Mouse (Mus musculus): ENCODE measurements around the gene Gm10282. TPM values are rescaled to one million over a fixed set of nuclear protein-coding genes. Genes with fewer than 3 reads are reported as not detected.

The Gm10282 gene
- polyA plus RNA-seq, 1 experiment from 2014 or later, result 14.3 TPM

GRCm38 (mm10) chr8:72306913-72307312, 1.9 kb upstream of the Gm10282 start:
- Histone ChIP-seq H3K9ac (no peak overlapping the region), H3K27ac (replicated peaks) (no peak overlapping the region), H3K27me3 (no peaks in the 10 kb centered on the region), H3K4me3 (no peak overlapping the region), H3K4me2 (no peak overlapping the region), H3K9me3 (no peaks in the 10 kb centered on the region), H3K4me1 (replicated peaks) (peaks cover 10% of the 10 kb centered on the region), H3K36me3 (no peaks in the 10 kb centered on the region)
- 93% methylated on average over 5 of the region's 5 CpGs for WGBS
- no peak for ATAC-seq (ENCODE audit: low read depth)

- peaks cover 4% of the 10 kb centered on the region; the same call in 1 of the 2 replicates for H3K4me1 ChIP-seq (replicated peaks)
- H3K9ac ChIP-seq, result no peak overlapping the region
- H3K27ac ChIP-seq (replicated peaks), result no peak overlapping the region
- no peak for ATAC-seq (ENCODE audit: low read depth)
- H3K4me2 ChIP-seq, result no peak overlapping the region
- no peak overlapping the region for H3K4me3 ChIP-seq
- no peaks in the 10 kb centered on the region for H3K27me3 ChIP-seq
- H3K9me3 ChIP-seq, result no peaks in the 10 kb centered on the region
- H3K36me3 ChIP-seq, result no peaks in the 10 kb centered on the region
- 73% methylated on average over 8 of the region's 8 CpGs for WGBS
Observed at GRCm38 (mm10) chr8:72303633-72304032, 1.4 kb downstream of the Gm10282 start.

DNA sequence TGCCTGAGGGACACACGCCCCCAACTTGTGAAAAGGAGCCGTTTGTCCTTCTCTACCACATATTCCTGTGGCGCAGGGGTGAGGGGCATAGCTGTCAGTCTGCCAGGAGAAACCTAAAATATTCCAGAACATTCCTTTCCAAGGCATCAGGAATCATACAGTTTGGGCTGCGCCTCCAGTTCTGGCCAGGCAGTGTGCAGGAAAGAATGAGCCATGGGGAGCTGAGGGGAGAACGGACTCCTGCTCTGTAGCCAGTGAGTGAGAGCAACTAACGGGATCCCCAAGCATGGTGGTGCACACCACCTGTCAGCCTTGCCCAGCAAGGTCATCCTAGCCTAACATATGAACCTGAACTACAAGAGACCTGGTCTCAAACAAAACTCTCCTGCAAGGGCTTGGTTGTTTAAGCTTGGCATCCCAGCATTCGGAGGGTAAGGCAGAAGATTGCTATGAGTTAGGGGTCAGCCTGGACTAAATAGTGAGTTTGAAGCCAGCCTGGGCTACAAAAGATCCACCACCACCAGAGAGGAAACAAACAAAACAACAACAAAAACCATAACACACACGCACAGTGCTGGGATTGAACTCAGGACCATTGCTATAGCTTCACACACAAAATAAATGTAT, 2.0 kb downstream of the Gm10282 start:
- 68% methylated on average over 8 of the region's 8 CpGs for whole genome bisulfite sequencing
- Histone ChIP-seq H3K36me3 (no peaks in the 10 kb centered on the region), H3K4me1 (replicated peaks) (peaks cover 1% of the 10 kb centered on the region; the same call in 1 of the 2 replicates), H3K27ac (replicated peaks) (no peak overlapping the region), H3K4me2 (no peak overlapping the region), H3K27me3 (no peaks in the 10 kb centered on the region), H3K9me3 (no peaks in the 10 kb centered on the region), H3K4me3 (no peak overlapping the region), H3K9ac (no peak overlapping the region)
- ATAC-seq (ENCODE audit: low read depth), result no peak

DNA sequence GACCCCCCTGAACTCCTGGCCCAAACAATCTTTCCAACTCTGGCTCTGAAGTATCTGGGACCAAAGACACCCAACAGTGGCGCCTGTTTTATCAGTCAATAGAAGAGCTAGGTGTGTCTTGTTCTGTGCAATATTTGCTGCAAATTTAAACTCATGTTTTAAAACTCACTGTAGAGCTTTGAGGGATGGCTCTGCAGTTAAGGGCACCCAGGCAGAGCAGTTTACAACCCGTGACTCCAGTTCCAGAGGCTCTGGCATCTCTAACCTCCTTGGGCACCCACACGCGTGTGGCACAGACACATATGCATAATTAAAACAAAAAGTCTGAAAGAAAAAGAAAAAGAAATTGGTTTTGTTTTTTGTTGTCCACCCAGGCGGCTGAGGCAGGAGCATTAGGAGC, 3.6 kb downstream of the Gm10282 start:
- Histone ChIP-seq H3K27me3 (no peaks in the 10 kb centered on the region), H3K4me2 (no peak overlapping the region), H3K27ac (replicated peaks) (no peak overlapping the region), H3K4me3 (no peak overlapping the region), H3K9me3 (no peaks in the 10 kb centered on the region), H3K9ac (no peak overlapping the region), H3K36me3 (no peaks in the 10 kb centered on the region), H3K4me1 (replicated peaks) (no peaks in the 10 kb centered on the region)
- 81% methylated on average over 5 of the region's 5 CpGs for WGBS
- ATAC-seq (ENCODE audit: low read depth), result no peak

DNA sequence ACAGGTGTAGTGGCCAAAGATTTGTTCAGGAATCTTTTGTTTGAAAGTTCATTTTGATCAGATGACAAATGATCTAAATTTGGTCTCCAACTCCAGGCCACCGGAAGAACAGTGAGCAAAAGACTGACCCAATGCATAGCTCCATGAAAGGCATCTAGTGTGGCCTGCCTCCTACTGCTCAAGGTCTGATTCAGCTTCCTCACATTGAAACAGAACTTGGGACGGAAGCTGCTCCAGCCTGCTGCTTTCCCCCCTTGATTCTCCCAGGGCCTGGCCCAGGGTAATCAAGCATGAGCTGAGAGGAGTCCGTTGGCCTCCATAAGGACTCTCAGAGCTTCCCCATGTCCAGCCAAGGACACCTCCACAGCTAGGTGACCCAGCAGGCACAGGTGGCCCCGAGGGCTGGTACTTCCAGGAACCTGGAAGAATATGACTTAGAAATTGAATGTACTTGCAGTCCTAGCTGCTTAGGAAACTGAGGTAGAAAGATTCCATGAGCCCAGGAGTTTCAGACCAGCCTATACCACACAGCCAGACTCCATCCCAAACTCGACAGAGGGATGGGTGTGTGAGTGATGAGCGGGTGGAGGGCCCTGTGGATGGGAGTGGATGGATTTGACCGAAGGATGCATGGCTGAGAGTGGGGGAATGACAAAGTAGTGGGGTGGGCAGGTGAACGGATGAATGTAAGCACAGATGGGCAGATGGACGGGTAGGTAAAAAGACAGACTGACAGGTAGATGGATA, 4.2 kb downstream of the Gm10282 start:
- 79% methylated on average over 9 of the region's 9 CpGs for WGBS
- no peak overlapping the region for H3K9ac ChIP-seq
- H3K9me3 ChIP-seq, result no peaks in the 10 kb centered on the region
- no peak overlapping the region for H3K4me3 ChIP-seq
- H3K4me1 ChIP-seq (replicated peaks), result no peaks in the 10 kb centered on the region; the same call in 1 of the 2 replicates
- H3K4me2 ChIP-seq, result no peak overlapping the region
- no peak overlapping the region for H3K27ac ChIP-seq (replicated peaks)
- no peaks in the 10 kb centered on the region for H3K36me3 ChIP-seq
- no peak for ATAC-seq (ENCODE audit: low read depth)
- H3K27me3 ChIP-seq, result no peaks in the 10 kb centered on the region

DNA sequence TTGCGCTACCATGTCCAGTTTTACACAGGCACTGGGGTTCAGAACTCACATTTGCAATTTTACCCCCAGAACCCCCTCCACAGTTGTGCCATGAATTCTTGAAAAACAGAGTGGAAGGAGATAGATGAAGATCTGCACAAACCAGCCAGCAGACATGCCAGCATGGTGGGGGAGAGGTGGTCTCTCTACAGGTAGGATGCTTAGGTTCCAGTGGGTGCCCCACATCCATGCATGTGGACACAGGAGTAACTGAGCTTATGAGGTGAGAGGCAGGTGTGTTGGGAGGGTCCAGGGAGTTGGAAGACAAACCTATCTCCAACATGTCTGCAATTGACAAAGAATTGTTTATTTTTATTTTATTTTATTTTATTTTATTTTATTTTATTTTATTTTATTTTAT, 6.1 kb downstream of the Gm10282 start:
- 76% methylated on average over 1 of the region's 1 CpGs for WGBS
- Histone ChIP-seq H3K36me3 (no peaks in the 10 kb centered on the region), H3K4me2 (no peak overlapping the region), H3K4me1 (replicated peaks) (no peaks in the 10 kb centered on the region; the same call in 1 of the 2 replicates), H3K9ac (no peak overlapping the region), H3K4me3 (no peak overlapping the region), H3K27ac (replicated peaks) (no peak overlapping the region), H3K9me3 (no peaks in the 10 kb centered on the region), H3K27me3 (no peaks in the 10 kb centered on the region)
- ATAC-seq (ENCODE audit: low read depth), result no peak

DNA sequence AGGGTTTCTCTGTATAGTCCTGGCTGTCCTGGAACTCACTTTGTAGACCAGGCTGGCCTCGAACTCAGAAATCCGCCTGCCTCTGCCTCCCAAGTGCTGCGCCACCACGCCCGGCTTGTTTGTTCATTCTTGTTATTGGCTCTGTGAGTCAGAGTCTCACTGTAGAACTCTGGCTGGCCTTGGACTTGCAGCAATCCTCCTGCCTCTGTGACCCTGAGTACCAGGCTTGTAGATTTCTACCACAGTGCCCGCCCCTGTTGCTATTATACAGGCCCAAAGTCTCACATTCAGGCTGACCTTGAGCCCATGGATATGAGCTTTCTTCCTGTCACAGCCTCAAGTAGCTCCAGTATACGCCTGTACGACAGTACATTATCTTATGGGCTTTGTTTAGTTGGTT, 8.5 kb downstream of the Gm10282 start:
- no peak for ATAC-seq (ENCODE audit: low read depth)
- Histone ChIP-seq H3K27ac (replicated peaks) (no peak overlapping the region), H3K27me3 (no peaks in the 10 kb centered on the region), H3K4me2 (no peak overlapping the region), H3K36me3 (no peaks in the 10 kb centered on the region), H3K9ac (no peak overlapping the region), H3K9me3 (no peaks in the 10 kb centered on the region), H3K4me1 (replicated peaks) (no peaks in the 10 kb centered on the region; the same call in 1 of the 2 replicates), H3K4me3 (no peak overlapping the region)
- 91% methylated on average over 8 of the region's 8 CpGs for WGBS

DNA sequence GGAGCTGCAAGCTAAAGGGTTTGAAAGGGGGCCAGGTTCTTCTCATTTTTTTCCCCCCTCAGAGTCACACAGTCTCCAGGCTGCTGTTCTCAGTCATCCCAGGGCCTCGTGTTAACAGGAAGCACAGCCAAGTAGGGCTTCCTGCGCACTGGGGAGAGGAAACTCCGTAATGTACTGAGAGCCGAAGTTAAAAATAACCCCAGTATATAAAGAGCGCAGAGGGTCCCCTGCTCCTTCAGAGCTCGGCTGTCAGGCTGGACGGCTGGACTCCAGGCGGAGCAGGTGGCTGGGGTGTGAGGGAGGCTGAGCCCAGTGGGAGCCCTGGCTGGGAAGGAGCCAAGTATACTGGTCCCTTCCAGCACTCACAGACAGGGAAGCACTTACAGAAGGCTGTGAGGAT, 9.4 kb downstream of the Gm10282 start:
- H3K27ac ChIP-seq (replicated peaks), result peak overlapping the region; percentile 54
- no peaks in the 10 kb centered on the region for H3K9me3 ChIP-seq
- H3K4me3 ChIP-seq, result no peak overlapping the region
- no peaks in the 10 kb centered on the region; the same call in 1 of the 2 replicates for H3K4me1 ChIP-seq (replicated peaks)
- no peak overlapping the region for H3K9ac ChIP-seq
- no peaks in the 10 kb centered on the region for H3K36me3 ChIP-seq
- H3K4me2 ChIP-seq, result no peak overlapping the region
- WGBS, result 51% methylated on average over 8 of the region's 8 CpGs
- H3K27me3 ChIP-seq, result no peaks in the 10 kb centered on the region
- ATAC-seq (ENCODE audit: low read depth), result peak; percentile 63; the same call in 1 of the 2 replicates

DNA sequence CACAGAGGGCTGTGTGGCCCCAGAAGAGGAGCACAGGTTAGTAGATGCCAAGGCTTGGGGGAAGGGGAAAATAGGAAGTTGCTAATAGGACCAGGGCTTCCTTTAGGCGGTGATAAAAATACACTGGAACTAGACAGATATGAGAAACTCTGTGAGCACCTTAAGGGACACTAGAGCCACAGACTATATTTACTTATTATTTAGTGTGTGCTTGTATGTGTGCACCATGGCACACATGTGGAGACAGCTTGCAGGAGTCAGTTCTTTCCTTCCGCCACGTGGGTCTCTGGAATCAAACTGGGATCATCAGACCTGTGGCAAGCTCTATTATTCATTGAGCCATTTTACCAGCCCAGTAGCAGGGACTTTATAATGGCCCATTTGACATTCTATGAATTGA, 9.9 kb downstream of the Gm10282 start:
- WGBS, result 78% methylated on average over 3 of the region's 3 CpGs
- no peaks in the 10 kb centered on the region for H3K9me3 ChIP-seq
- no peaks in the 10 kb centered on the region for H3K36me3 ChIP-seq
- no peaks in the 10 kb centered on the region; the same call in 1 of the 2 replicates for H3K4me1 ChIP-seq (replicated peaks)
- H3K27ac ChIP-seq (replicated peaks), result peak overlapping the region; percentile 54
- H3K9ac ChIP-seq, result no peak overlapping the region
- H3K4me2 ChIP-seq, result no peak overlapping the region
- ATAC-seq (ENCODE audit: low read depth), result no peak
- no peaks in the 10 kb centered on the region for H3K27me3 ChIP-seq
- H3K4me3 ChIP-seq, result no peak overlapping the region

DNA sequence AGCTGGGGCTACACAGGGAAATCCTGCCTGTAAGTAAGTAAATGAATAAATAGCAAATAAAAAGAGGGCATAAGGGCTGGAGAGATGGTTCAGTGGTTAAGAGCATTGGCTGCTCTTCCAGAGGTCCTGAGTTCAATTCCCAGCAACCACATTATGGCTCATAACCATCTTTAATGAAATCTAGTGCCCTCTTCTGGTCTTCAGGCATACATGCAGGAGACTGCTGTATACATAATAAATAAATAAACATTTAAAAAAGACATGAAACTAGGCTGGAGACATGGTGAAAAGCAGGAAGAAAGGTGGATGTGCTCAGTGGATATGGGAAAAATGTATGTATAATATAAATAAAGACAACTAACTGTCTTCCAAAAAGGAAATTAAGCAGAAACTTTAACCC, 11.8 kb downstream of the Gm10282 start:
- Histone ChIP-seq H3K36me3 (no peaks in the 10 kb centered on the region), H3K9me3 (no peaks in the 10 kb centered on the region), H3K4me1 (replicated peaks) (no peaks in the 10 kb centered on the region; the same call in 1 of the 2 replicates), H3K27me3 (no peaks in the 10 kb centered on the region), H3K27ac (replicated peaks) (no peak overlapping the region), H3K4me3 (no peak overlapping the region), H3K4me2 (no peak overlapping the region), H3K9ac (no peak overlapping the region)
- ATAC-seq (ENCODE audit: low read depth), result no peak

DNA sequence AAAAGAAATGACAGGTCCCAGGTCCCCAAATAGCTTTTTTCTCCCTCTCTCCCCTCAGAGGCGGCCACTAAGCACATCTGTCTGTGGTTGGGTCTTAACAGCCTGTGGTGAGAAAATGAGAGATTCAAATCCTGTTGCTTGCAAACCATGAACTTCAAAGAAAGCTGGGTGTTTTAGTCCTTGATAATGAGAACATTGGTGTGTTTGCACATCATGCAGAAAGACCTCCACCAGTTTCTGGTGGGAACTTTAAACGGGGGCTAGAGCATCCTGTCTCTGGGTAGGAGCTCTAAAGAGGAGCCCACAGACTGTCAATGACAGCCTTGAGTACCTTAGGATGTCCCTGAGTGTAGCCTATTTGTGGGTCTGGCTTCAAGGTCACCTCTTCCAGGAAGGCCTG, 14.0 kb downstream of the Gm10282 start:
- ATAC-seq (ENCODE audit: low read depth), result no peak
- Histone ChIP-seq H3K4me2 (no peak overlapping the region), H3K27ac (replicated peaks) (no peak overlapping the region), H3K9ac (no peak overlapping the region), H3K4me1 (replicated peaks) (no peaks in the 10 kb centered on the region; the same call in 1 of the 2 replicates), H3K27me3 (no peaks in the 10 kb centered on the region), H3K36me3 (no peaks in the 10 kb centered on the region), H3K9me3 (no peaks in the 10 kb centered on the region), H3K4me3 (no peak overlapping the region)
- 74% methylated on average over 2 of the region's 2 CpGs for WGBS

DNA sequence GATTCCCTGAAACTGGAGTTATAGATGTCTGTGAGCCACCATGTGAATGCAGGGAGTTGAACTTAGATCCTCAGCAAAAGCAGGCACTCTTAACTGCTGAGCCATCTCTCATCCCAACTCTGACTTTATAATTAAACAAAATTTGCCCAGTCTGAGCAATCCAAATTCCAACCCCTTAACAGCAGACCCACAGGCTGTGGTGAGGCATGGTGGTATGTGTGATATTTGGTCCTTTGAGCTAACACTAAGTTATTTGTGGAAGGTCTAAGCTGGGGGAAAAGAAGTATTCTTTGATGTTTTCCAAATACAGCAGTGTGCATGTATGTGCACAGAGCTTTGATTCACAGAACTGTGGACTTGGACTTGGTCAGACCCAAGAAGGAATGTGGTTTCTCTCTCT, 16.0 kb downstream of the Gm10282 start:
- no peak overlapping the region for H3K4me2 ChIP-seq
- no peaks in the 10 kb centered on the region for H3K36me3 ChIP-seq
- H3K27ac ChIP-seq (replicated peaks), result no peak overlapping the region
- no peak overlapping the region for H3K4me3 ChIP-seq
- H3K27me3 ChIP-seq, result no peaks in the 10 kb centered on the region
- H3K9me3 ChIP-seq, result no peaks in the 10 kb centered on the region
- ATAC-seq (ENCODE audit: low read depth), result no peak
- H3K9ac ChIP-seq, result no peak overlapping the region
- H3K4me1 ChIP-seq (replicated peaks), result no peaks in the 10 kb centered on the region

GRCm38 (mm10) chr8:72285285-72285684, 19.8 kb downstream of the Gm10282 start:
- Histone ChIP-seq H3K9ac (no peak overlapping the region), H3K4me1 (replicated peaks) (no peaks in the 10 kb centered on the region), H3K36me3 (no peaks in the 10 kb centered on the region), H3K4me3 (no peak overlapping the region), H3K9me3 (no peaks in the 10 kb centered on the region), H3K27me3 (no peaks in the 10 kb centered on the region), H3K27ac (replicated peaks) (no peak overlapping the region), H3K4me2 (no peak overlapping the region)
- WGBS, result 76% methylated on average over 4 of the region's 4 CpGs
- ATAC-seq (ENCODE audit: low read depth), result no peak

Measured in neural tube, embryonic 13.5 days (tissue).